Mouse (Mus musculus) lung, postnatal 36 days (tissue): ENCODE data around the gene Zg16.

Source experiments
- DNase-seq: peaks from one replicate; pipeline ENCODE4 v3.0.0; 2022; ENCODE audit warnings: mixed read lengths

Zg16 gene

DNA sequence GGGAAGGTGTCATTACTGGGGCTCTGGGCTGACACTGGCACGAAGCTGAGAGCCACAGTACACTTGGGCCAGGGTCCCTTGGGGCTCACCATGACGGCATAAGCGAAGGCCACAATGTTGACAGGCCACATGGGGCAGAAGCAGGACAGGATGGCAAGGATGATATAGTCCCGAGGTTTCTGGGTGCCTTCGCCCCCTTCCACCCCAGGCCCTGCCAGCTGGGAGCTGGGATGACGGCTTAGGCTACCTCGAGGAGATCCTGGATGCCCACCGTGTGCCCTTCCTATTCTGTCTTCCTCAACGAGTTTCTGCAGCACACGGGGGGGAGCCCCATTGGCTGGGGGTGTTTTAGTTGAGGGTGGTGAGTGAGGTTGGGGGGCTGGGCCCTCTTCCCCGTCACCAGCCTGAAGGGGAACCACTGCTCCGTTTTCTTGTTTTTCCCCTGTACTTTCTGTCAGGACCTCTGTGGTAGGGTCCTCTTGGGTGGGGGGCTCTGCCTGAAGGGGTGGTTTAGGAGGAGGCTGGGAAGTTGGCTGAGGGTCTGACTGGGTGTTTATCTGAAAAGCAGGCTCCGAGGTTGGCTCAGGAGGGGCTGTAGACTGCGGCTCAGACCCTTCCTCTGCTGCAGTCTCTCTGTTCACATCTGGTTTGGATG, 67.7 kb downstream of the Zg16 start:
- DNase-seq: no peak

DNA sequence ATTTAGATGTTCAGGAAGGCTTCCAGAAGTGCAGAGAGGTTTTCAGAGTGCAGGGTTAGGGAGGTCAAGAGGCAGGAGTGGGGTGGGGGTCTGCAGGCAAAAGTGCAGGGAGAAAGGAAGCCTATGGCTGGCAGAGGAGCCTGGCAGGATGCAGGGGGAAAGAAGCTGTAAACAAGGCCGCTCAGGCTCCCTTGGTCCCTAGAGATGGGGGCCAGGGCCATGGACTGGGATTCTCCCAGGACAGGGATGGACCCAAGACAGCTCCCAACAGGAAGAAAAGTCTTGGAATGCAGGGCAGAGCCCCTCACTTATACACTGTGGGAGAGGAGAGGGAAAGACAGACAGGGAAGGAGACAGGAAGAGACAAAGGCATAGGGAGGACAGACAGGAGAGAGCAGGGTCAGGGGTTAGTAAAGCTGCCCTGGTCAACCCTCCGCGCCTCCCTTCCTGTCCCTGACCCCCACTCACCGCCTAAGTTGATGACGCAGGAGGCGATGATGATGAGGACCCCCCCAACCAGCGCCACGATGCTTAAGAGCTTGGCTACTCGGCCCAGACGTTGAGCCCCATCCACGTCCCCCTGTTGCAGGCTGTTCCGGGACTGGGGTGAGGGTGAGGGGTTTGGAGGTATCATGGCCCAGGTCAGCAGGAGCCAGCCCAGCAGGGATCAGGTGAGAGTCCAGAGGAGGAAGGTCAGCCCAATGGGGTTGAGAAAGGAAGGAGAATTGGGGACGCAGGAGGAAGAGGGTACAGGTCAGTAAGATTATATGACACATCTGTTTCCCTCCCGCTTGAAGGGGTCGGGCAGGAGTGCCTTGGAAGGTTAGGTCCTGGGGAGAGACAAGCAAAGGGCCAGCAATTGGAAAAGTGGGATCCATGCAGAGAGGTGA, 68.5 kb downstream of the Zg16 start:
- DNase-seq: no peak

- no peak for DNase-seq
Observed at GRCm38 (mm10) chr7:127017950-127018345, 69.2 kb downstream of the Zg16 start.

GRCm38 (mm10) chr7:127016971-127017949, 69.9 kb downstream of the Zg16 start, which contains the start of gene Pagr1a:
TSS of gene Pagr1a (minus strand) at chr7:127017352.
- peak; percentile 99 for DNase-seq

GRCm38 (mm10) chr7:127016486-127016938, 70.6 kb downstream of the Zg16 start:
- DNase-seq: peak; percentile 74

- no peak for DNase-seq
Observed at GRCm38 (mm10) chr7:127016481-127016485, 70.8 kb downstream of the Zg16 start, which contains the start of gene Pagr1b. TSS of gene Pagr1b (minus strand) at chr7:127016484.

GRCm38 (mm10) chr7:127016081-127016480, 71.0 kb downstream of the Zg16 start:
- peak; percentile 71 for DNase-seq

GRCm38 (mm10) chr7:127014993-127015392, 72.1 kb downstream of the Zg16 start:
- DNase-seq: no peak

GRCm38 (mm10) chr7:127014320-127014719, 72.8 kb downstream of the Zg16 start, which contains the start of gene Mvp:
TSS of gene Mvp (minus strand) at chr7:127014621.
- DNase-seq: peak; percentile 90

DNA sequence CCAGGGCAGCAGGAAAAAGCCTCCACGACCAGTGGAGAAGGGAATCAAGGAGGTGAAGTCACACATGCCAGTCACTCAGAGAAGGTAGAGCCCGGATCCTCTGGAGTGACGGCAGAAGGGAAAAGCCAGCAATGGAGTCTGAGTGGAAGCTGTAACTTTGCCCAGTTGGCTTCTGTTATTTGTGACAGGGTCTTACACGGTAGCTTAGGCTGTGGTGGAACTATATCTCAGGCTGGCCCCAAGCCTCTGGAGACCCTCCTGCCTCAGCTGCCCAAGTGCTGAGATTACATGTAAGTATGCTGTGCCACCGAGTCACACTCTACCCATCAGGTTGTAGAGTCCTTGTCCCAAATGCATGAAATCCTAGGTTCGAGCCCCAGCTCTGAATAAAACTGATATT, 73.7 kb downstream of the Zg16 start:
- DNase-seq: no peak

GRCm38 (mm10) chr7:127012845-127013244, 74.3 kb downstream of the Zg16 start:
- DNase-seq: no peak

- DNase-seq: no peak
Observed at GRCm38 (mm10) chr7:127012374-127012773, 74.8 kb downstream of the Zg16 start.

GRCm38 (mm10) chr7:127011717-127012116, 75.4 kb downstream of the Zg16 start:
- DNase-seq: no peak

- no peak for DNase-seq
Observed at GRCm38 (mm10) chr7:127011051-127011450, 76.1 kb downstream of the Zg16 start.

DNA sequence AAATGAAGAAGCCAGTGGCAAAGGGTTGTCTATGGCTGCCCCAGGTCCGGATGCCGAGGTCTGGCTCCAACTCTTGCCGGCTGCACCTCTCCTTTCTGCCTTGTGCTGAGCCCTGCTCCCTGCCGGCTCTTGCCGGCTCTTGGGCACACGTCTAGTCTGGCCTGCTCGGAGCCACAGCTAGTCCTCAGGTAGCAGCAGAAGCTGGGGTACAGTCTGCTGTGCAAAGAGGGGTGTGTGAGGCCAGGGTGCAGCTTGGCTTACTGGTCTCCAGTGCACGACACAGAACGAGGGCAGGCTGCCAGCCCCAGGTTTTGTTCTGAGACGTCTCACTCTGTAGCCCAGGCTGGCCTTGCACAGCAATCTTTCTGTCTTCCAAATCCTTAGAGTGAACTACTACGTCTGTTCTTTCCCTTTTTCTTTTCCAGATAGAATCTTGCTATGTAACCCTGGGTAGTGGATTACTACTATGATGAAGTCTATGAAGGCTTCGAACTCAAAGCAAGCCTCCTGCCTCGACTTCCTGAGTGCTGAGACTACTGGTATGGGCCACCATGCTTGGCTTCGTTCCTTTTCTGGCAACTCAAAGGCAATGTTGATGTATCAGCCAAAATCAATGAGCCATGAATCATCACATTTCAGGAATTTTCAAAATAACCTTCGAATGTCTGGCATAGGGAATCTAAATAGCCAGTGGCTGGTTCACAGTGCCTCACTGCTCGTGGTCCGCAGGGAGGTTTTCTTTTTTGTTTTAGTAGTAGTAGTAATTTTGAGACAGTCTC, 77.6 kb downstream of the Zg16 start:
- no peak for DNase-seq

- DNase-seq: peak; percentile 78
Observed at GRCm38 (mm10) chr7:127008239-127009019, 78.7 kb downstream of the Zg16 start.

DNA sequence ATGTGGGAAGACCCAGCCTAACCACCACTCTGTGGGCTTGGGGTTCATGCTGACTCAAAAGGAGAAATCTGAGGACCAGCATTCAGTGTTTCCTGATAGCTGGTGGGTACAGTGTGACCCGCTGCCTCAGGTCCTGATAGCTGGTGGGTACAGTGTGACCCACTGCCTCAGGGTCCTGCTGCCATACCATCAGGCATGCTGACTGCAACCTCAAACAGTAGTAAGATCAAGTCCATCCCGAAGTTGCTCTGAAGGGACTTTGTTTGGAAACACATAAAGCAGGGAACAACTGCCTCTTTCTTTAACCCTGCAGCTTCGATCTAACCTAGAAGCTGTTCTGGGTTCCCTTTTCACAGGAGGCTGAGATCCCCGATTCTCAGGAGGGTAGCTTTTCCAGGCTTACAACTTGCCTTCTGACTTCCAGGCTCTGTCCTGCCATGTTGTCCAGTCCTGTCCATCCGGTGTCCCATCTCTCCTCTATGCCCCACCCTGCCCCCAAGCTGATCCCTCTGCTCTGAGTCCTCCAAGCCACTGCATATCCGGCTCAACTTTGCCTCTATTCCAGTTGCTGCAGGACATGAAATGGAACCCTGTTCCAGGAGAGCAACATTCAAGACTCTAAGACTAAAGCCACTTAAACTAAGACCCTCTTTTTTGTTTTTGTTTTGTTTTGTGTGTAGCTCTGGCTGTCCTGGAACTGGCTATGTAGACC, 79.7 kb downstream of the Zg16 start:
- no peak for DNase-seq

DNA sequence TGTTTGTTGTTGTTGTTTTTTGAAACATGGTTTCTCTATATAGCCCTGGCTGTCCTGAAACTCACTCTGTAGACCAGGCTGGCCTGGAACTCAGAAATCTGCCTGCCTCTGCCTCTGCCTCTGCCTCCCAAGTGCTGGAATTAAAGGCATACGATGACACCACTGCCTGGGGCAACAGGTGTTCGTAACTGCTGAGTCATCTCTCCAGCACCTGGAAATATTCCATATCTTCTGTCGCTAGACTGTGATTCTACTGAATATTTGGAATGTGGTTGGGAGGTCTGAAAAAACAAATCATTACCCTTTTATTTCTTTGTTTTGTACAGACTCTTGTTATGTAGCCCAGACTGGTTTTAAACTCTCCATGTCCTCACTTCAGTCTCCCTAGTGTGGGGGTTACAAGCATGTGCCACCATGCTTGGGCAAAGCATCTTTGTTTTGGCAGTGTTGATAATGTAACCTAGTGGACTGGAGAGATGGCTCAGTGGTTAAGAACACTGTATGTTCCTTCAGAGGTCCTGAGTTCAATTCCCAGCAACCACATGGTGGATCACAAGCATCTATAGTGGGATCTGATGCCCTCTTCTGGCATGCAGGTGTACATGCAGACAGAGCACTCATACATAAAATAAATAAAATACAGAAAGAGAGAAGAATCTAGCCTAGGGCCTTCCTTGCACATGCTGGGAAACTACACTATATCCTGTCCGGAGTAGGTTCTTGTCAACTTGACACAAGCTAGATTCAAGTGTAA, 82.8 kb downstream of the Zg16 start:
- no peak for DNase-seq

GRCm38 (mm10) chr7:127003620-127004019, 83.5 kb downstream of the Zg16 start:
- no peak for DNase-seq
